In the genomic region with DNA sequence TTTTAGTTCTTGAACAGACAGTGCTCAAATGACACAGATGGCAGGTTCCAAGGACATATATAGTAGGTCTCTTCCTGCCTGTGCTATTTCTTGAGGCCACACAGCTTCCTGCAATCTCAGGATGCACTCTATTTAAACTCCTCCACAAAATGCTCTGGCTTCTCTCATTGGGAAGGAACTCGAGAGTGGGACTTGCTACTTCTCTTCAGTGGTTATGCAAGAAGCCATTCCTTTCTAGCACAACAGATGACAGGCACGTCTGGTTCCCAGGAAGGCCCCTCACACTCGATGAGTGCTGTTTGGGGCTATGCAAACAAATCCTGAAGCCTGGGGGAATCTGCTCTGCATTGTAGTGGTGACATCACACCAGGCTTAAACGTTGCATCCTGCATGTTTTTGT, we compare ENCODE assay signal across 16 mouse cellular contexts.
A peak's percentile ranks its signal among the peaks of the same experiment; 100 is the strongest.
DNase-seq lines count a peak whose midpoint lies in the region; ATAC-seq lines count a peak whose summit lies in the region.
"Had no signal": no experiment of that assay in that cellular context is flagged by ENCODE, and none has a peak within 500 bp of the region (broad histone marks: within the 10 kb centered on the region; RNA-seq: fewer than 3 reads in every experiment).

No protein-coding gene starts in this region.

- DNase-seq in frontal cortex, postnatal 36 days (ENCODE audit: low spot score in 2 of 2), result peak; percentile 21 to 41
- no peak for DNase-seq in frontal cortex, postnatal 10 days (ENCODE audit: low spot score in 2 of 2)
- peak; percentile 27 for DNase-seq in layer of hippocampus, adult 9-11 months
- DNase-seq in layer of hippocampus, postnatal 25 days (ENCODE audit: extremely low spot score in 1 of 2, low spot score in 1 of 2), result no peak
- peak; percentile 40 for DNase-seq in right cerebral cortex, adult 18-20 months
- DNase-seq in right cerebral cortex, postnatal 25 days, result no peak
- DNase-seq: adrenal gland, adult 2 months; adrenal gland, postnatal 25 days; cerebellum, adult 2 months; cerebellum, postnatal 10 days; forebrain, postnatal 0 days; gastrocnemius, postnatal 36 days; heart, adult 11 months; heart, postnatal 36 days had no signal

- ATAC-seq in CD4-positive, CD25-positive, alpha-beta regulatory T cell, adult 4 months, result no peak
- ATAC-seq: forebrain, embryonic 13.5 days; forebrain, postnatal 0 days had no signal

Comparison
In these comparisons a context has a peak if more than half of its experiments do, and no peak if none do; other contexts are left out.
1. DNase-seq: peak in frontal cortex, postnatal 36 days (2 of 2), layer of hippocampus, adult 9-11 months (single experiment) and right cerebral cortex, adult 18-20 months (single experiment); none in frontal cortex, postnatal 10 days (0 of 2), layer of hippocampus, postnatal 25 days (0 of 2) and right cerebral cortex, postnatal 25 days (single experiment).